Mouse (Mus musculus) heart, postnatal 25 days (tissue): Measurements from ENCODE around the gene Gstm3. TPM values are rescaled to one million over a fixed set of nuclear protein-coding genes. Genes with fewer than 3 reads are reported as not detected.
"Not testable (repeated sequence)": the region's sequence is repeated elsewhere in the genome, so short reads cannot be mapped to it uniquely, and the experiment has no call there.

ENCODE experiments used
- DNase-seq: peaks from one replicate; pipeline ENCODE4 v3.0.0; 2022; ENCODE audit warnings: low spot score
- intact Hi-C: fragments of 180-260 bp; cut with DNase I; formaldehyde crosslinking; loops from one replicate; pipeline ENCODE4 v1.15.1; 2025
- total RNA-seq, 2 experiments: library from RNA; stranded (reverse); gene quantifications; 2 replicates each; pipeline ENCODE4 v1.2.3; 2021

The Gstm3 gene
- not detected for total RNA-seq

DNA sequence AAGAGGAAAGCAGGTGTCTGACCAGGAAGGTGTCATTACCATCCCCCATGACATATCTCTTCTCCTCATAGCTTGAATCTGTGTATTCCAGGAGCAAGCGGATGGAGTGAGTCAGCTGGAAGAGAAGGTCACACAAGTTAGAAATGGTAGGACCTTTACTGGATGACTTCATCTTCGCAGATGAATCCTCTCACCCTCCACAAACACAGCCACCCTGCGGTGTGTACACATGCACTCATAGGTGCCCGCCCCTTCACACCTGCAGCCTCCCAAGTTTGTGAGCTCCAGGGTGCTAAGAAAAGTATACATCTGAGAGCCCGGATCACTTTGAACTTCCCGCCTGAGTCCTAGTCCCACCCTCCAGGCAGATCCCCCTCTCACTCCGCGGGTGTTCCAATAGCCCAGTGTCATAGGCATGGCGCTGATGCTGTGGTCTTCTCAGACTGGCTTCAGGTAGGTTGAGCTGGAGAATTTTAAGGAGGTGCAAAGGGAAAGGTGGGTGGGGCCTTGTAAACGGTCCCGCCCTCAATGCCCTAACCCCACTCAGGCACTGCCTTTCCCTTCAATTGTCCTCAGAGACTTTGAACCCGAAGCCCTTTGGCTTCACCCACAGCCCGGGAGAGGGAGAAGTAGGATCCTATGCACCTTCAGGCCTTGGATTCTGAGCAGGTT, at the start of gene Gstm3:
Gene Gstm3 (minus strand): TSS at position 560 of the 672 bp plus-strand sequence.
- DNase-seq: no peak
- intact Hi-C loops: no loop called here

DNA sequence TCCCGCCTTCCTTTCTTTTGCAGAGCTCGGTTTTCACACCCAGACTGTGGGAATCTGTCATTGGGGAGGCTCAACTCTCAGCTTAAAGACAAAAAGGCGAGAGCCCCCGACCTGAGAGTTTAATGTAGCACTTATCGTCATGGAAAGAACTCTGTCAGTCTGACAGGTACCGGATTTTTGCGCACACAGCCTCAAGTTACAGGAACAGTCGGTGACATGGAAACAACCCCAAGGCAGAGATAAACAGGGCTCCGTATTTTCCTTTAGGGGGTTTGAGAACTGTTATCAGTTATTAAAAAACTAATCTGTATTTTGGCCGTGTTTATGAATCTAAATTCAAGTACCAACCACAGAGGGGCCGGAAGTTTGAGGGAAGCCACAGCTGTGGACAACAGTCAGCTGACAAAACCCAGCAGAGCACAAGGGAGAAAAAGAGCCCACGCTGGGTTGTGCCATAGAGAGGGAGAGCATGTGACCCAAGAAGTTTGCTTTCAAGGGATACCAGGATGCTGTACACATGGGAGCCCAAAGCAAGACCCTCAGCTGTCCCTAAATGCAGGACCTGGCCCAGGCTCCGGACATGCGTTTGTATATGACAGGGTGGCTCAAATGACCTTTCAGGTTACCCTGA, 49.2 kb upstream of the Gstm3 start:
- intact Hi-C loops: loop anchor here (2.0 to 5.0 kb wide), 4 partner anchors 44 to 129 kb away; partner anchors contain the start of gene Gnai3
- no peak for DNase-seq

DNA sequence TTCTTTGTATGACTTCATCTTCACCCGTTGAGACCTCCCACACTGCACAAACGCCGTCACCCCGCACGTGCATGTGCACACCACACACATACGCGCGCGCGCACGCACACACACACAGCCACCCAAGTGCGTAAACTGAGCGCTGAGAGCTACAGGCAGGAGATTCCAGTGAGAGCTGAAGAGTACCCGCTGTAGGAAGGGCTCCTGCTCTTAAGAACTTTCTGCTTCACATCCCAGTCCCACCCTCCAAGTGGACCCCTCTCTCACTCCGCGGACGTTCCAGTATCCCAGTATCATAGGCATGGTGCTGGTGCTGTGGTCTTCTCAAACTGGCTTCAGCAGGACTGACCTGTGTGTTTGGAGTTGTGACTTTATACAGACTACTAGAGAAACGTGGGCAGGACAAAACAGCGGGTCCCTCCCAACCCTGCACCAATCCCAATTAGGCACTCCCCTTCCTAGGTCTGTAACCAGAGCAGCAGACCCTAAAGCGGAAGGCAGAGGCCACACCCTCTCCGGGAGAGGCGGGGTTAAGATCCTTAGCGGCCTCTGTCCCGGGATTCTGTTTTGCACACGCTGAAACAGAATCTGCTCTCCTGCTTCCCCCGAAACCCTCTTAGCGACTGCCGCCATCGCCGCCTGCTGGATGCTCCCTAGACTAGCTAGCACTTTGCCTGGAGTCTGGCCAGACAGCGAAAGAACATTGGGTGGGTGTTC, 48.5 kb upstream of the Gstm3 start, which contains the start of gene Gstm1:
Gene Gstm1 (minus strand): TSS at position 501 of the 717 bp plus-strand sequence.
- intact Hi-C loops: loop anchor here (2.0 to 5.0 kb wide), 4 partner anchors 45 to 130 kb away; partner anchors contain the start of gene Gnai3
- peak; percentile 98 for DNase-seq

DNA sequence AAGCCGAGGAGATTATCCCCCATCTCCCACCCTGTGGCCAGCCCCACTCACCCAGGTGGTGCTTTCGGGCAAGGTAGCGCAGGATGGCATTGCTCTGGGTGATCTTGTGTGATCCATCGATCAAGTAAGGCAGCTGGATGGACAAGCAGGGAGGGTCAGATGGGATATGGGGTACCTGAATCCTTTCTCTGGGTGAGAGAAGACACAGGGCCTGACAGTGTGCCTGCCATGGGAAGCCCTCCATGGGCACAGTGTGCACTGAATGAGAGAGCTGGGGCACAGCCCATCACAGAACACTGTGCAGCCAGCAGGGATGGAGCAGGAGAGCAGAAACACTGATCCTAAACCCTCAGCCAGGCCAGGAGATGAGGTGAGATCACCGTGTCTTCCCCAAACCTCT, 47.4 kb upstream of the Gstm3 start:
- intact Hi-C loops: loop anchor here (5.0 kb wide), 3 partner anchors 46 to 131 kb away; partner anchors contain the start of gene Gnai3

DNA sequence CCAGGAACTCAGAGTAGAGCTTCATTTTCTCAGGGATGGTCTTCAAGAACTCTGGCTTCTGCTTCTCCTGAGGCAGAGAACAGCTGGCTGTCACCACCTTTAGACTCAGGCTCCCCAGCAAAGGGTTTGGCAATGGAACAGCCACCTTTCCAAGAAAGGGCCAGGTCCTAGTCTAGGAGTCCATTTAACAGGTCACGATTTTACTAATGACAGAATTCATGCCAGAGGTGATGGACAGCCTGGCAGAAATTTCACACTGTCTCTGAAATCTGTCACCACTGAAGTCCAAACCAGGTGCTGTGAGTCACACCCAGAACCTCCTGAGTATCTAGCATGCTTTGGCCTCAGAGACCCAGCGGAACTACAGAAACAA, 45.9 kb upstream of the Gstm3 start:
- no peak for DNase-seq
- intact Hi-C loops: loop anchor here (5.0 kb wide), 3 partner anchors 47 to 132 kb away; partner anchors contain the start of gene Gnai3

More for the DNA sequence above, 47.4 kb upstream of the Gstm3 start:
- DNase-seq: not testable (repeated sequence)

DNA sequence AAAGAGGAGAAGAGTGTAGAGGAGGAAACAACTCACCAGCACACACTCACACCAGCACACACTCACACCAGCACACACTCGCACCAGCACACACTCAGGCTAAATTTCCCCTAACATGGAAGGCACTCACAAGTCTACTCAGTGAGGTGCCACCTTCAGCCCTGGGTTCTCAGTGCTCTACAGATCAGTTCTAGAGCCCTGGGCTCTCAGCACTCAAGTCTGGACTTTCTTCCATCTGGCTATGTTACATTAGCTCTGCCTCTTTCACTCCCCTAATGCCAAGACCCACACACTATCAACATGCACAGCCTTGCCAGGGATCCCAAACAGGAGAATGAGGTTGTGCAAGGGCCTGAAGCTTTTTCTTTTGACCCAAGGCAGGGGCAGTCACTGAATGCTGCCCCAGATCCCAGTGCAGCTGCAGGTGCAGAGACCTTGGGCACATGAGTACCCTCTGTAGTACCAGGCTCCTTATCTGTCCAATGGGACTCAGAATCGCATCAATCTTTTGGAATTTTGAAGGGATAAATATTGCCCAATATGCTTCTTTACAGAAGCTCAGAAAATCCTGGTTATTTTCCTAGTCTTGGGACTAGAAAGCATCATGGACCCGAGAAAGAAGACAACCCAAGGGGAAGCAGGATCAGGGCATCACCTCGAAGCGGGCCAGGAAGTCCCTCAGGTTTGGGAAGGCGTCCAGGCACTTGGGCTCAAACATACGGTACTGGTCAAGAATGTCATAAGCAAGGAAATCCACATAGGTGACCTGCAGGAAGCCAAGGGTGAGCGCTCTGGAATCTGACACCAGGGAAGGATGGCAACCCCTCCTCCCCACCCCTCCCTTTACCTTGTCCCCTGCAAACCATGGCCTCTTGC, 45.3 kb upstream of the Gstm3 start:
- intact Hi-C loops: no loop called here
- no peak for DNase-seq

DNA sequence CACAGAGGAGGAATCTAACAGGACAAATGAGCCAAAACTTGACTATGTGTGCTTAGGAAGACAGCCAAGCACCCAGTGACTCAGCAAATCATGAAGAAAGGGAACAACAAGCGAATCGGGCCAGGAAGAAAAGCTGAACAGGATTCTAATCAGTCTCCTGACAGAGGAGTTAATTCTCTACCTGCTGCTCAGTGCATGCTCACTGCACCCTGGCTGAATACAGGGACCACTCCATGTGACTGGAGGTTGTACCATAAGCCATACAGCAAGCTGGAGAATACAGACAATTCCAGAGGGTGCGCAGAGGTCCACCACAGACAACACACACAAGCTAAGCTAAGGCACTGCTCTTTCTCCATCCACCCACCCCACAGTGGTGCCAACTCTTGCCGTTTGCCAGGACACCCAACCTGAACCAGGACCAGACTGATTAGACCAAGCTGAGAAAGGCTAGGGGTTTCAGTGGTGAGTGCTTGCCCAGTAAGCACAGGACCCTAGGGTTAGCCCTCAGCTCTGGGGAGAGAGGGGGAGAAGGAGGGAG, 44.3 kb upstream of the Gstm3 start:
- intact Hi-C loops: no loop called here
- DNase-seq: peak; percentile 63

DNA sequence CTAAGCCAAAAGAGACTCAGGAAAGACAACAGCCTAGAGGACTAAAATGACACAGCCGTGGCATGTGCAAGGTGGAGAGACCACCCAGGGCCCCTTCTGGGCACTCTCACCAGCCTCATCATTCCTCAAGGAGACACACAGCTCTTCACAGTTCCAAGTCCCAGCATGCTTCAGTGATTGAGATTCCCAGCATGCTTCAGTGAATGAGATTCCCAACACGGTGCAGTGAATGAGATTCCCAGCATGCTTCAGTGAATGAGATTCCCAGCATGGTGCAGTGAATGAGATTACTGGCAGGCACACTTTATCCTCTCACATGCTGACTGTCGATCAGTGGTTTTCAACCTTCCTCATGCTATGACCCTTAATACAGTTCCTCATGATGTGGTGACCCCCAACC, 42.5 kb upstream of the Gstm3 start:
- no peak for DNase-seq
- intact Hi-C loops: no loop called here

DNA sequence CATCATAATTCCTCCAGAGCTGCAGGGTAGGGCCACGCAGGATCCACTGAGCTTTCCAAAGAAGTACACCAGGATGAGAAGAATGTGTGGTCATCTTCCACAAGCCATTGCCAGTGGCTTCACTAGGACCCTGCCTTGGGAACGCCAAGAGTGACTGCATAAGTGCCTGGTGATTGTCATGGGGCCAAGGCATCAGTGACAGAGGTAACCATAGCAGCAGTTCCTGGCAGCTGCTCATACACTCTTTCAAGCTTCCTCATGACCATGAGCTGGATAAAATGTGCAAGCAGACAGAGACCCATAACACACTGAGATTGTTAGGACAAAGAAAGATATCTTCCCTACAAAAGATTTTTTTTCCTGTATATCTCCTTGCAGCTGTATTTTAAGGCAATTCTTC, 41.2 kb upstream of the Gstm3 start:
- intact Hi-C loops: no loop called here
- no peak for DNase-seq

DNA sequence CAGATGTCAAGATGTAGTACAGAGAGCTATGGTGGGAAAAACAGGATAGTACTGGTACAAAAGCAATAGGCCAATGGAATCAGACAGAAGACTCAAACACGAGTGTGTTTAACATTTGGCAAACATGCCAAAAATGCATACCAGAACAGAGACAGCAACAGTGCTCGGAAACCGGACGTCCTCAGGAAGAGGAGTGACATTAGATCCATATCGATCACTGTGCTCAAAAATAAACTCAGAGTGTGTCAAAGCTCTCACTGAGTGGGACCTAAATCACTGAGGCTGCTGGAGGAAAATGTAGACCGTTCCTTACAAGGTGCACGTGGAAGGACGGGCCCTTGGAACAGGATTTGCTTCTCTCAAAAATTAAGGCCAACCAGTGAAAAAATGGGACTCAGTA, 32.9 kb upstream of the Gstm3 start:
- intact Hi-C loops: no loop called here
- DNase-seq: no peak

DNA sequence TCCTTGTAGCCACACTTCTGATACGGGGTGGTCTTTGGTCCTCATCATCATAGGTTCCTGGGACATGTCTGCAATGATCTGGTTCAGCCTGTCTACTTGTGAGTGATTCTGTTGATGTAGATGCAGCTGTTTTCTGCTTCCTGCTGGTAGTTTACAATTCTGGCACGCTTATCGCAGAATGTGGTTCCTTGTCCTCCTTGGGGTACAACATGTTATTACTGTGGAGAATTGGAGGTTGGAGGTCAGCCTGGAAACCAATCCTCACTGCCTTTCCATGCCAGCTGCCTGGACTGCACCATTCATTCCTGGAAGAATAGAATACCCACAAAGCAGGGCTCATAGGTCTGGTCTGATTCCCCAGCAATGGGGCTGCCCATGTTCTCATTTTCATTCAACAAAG, 30.4 kb upstream of the Gstm3 start:
- intact Hi-C loops: no loop called here
- DNase-seq: no peak

DNA sequence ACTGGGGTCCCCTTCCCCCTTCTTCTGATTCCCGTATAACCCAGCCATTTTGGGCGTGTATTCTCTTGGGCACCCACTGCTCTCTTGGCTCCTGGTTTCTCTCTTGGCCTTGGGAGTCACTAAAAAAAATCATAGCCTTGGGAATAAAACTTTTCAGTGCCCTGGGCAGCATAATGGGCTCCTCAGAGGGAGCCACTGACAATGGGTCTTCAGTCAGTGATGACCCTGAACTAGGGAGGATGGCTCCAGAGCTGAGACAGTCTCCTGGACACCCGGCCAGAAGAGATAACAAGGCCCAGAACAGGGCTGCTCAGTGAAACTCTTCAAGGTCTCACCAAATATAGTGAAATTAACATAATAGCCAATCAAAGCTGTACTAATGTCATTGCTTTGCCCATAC, 29.5 kb upstream of the Gstm3 start:
- intact Hi-C loops: no loop called here
- no peak for DNase-seq

DNA sequence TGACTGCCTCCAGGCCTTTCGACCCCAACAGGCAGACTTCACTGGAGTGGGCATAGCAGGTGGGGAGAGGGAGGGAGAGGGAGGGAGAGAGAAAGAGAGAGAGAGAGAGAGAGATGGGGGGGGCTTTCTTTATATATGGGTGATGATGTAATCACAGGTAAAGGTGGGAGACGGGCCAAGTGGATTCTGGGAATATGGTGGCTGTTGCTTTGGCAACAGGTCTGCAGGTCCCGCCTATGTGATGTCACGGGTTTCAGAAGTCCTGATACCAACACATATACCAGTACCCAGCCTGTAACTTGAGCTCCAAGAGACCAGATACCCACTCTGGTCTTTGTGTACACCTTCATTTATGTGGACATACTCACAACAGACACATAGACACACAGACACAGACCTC, 27.5 kb upstream of the Gstm3 start:
- DNase-seq: no peak
- intact Hi-C loops: no loop called here

DNA sequence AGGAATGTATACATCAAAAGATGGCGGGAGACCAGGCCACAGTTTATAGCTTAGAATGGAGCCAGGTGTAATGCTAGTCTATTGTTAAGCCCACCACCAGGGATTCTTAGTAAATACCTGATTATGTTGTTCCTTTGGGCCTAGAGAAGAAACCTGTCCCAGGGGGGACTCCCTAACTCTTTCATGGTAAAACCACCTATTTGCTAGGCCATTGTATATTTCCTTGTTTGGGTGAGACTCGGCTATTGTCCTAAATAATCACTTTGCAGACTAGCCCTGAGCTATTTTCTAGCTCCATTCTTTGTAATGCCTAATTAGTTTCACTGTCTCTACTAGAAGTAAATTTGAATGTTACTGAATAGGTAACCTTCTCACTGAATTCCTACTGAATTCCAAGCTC, 26.9 kb upstream of the Gstm3 start:
- DNase-seq, intact Hi-C loops: not testable (repeated sequence)

DNA sequence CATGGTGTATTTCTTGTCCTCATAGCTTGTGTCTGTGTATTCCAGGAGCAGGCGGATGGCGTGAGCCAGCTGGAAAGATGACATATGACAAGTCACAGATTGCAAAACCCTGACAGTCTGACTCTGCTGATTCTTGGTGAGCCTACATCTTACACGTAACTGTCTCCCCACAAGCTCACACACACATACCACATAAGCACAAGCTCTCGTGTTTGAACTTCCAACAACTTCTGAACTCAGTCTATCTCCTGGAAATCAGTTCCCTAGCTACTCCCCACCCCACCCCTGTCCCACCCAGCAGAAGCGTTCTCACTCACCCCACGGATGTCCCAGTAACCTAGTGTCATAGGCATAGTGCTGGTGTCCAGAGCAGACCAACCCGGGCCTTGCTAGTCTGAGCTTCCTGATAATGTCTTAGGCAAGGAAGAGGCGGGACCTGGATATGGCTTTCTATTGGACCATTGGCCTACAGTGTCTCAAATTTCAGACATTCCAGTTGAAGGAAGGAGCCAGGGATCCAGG, 17.0 kb upstream of the Gstm3 start, which contains the start of gene Gstm2:
Gene Gstm2 (minus strand): TSS at position 413 of the 522 bp plus-strand sequence.
- DNase-seq: peak; percentile 48
- intact Hi-C loops: no loop called here

DNA sequence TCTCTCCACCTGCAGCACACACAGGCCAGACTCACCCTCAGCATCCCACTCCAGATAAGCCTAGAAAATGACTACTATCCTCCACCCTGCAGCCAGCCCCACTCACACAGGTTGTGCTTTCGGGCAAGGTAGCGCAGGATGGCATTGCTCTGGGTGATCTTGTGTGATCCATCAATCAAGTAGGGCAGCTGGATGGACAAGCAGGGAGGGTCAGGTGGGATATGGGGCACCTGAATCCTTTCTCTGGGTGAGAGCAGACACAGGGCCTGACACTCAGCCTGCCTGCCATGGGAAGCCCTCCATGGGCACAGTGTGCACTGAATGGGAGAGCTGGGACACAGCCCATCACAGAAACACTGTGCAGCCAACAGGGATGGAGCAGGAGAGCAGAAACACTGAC, 16.1 kb upstream of the Gstm3 start:
- DNase-seq, intact Hi-C loops: not testable (repeated sequence)

DNA sequence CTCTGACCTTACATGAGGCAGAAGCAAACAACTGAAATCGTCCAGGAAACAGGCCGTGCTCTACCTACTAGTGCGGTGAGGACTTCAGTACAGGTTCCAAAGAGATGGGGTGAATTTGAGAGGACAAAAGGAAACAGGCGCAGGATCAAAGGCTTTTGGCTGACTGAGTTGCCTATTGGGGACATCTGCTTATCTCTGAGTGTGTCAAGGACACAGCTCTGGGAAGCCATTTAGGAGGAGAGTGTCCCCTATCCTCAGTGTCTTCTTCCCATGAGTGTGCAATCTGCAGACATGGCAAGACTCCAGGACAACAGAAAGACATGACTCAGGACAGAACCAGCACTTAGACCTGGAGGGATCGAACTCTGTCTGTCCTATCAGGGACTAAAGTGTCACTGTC, 15.4 kb upstream of the Gstm3 start:
- no peak for DNase-seq
- intact Hi-C loops: no loop called here

DNA sequence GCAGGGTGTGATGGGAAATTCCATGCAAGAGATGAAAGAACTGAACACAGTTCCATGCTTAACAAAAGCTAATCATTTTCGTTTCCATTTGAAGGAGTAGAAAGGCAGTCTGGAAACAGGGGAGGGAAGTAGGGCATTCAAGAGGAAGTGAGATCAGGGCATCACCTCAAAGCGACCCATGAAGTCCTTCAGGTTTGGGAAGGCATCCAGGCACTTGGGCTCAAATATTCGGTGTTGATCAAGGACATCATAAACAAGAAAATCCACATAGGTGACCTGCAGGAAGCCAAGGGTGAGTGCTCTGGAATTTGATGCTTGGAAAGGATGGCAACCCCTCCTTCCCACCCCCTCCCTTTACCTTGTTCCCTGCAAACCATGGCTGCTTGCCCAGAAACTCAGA, 14.7 kb upstream of the Gstm3 start:
- intact Hi-C loops: no loop called here

DNA sequence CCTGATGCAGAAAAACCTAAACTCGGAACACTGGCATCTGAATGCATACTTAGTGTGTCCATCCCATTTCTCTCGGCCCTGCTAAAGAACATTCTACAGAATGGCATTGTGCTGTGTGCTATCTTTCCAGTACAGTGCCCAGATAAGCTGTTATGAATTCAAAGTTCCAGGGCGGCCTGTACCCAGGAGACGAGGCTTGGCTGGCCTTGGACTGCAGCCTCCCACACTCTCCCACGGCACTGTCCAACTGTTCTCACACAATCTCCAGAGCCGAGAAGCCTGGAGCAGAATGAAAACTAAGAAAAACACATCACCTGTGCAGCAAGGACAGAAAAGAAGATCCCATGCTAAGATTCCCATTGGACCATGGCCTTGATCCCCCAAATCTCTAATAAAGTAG, 13.6 kb upstream of the Gstm3 start:
- no peak for DNase-seq
- intact Hi-C loops: no loop called here

More for the DNA sequence above, 14.7 kb upstream of the Gstm3 start:
- no peak for DNase-seq
